Mouse (Mus musculus): ENCODE results near the gene Dchs2. TPM values are rescaled to one million over a fixed set of nuclear protein-coding genes. Genes with fewer than 3 reads are reported as not detected.

The Dchs2 gene
- polyA plus RNA-seq, 1 experiment from 2014 or later, result 0.28 TPM

- no peaks in the 10 kb centered on the region for H3K4me1 ChIP-seq (ENCODE audit: control insufficient read depth, insufficient read depth, low read length)
- H3K9ac ChIP-seq (ENCODE audit: low read depth, low read length), result peak overlapping the region; percentile 25; the same call in 1 of the 2 replicates
- H3K4me2 ChIP-seq (replicated peaks; ENCODE audit: low read depth, low read length), result peak overlapping the region; percentile 47
- ATAC-seq (ENCODE audit: low FRiP score, low TSS enrichment), result peak; percentile 93
- 4% methylated on average over 11 of the region's 11 CpGs for WGBS
- peaks cover 4% of the 10 kb centered on the region; the same call in 1 of the 2 replicates for H3K27me3 ChIP-seq (ENCODE audit: control insufficient read depth, insufficient read depth, low read length)
- no peaks in the 10 kb centered on the region for H3K36me3 ChIP-seq (ENCODE audit: control insufficient read depth, insufficient read depth, low read length)
- no peak overlapping the region for H3K27ac ChIP-seq (ENCODE audit: low read depth, low read length)
- H3K4me3 ChIP-seq (ENCODE audit: low read length), result peak overlapping the region; percentile 34
- H3K9me3 ChIP-seq (ENCODE audit: control insufficient read depth, low read length), result no peaks in the 10 kb centered on the region
Observed at GRCm38 (mm10) chr3:83286975-83287405, 159.2 kb downstream of the Dchs2 start.

GRCm38 (mm10) chr3:83288118-83288840, 160.5 kb downstream of the Dchs2 start:
- Histone ChIP-seq H3K4me1 (ENCODE audit: control insufficient read depth, insufficient read depth, low read length) (no peaks in the 10 kb centered on the region), H3K4me2 (replicated peaks; ENCODE audit: low read depth, low read length) (no peak overlapping the region), H3K9ac (ENCODE audit: low read depth, low read length) (no peak overlapping the region), H3K36me3 (ENCODE audit: control insufficient read depth, insufficient read depth, low read length) (no peaks in the 10 kb centered on the region), H3K27ac (ENCODE audit: low read depth, low read length) (no peak overlapping the region), H3K4me3 (ENCODE audit: low read length) (no peak overlapping the region), H3K27me3 (ENCODE audit: control insufficient read depth, insufficient read depth, low read length) (peaks cover 4% of the 10 kb centered on the region; the same call in 1 of the 2 replicates), H3K9me3 (ENCODE audit: control insufficient read depth, low read length) (no peaks in the 10 kb centered on the region)
- WGBS, result 49% methylated on average over 6 of the region's 6 CpGs
- peak; percentile 60; the same call in 1 of the 2 replicates for ATAC-seq (ENCODE audit: low FRiP score, low TSS enrichment)

- Histone ChIP-seq H3K4me1 (ENCODE audit: control insufficient read depth, insufficient read depth, low read length) (no peaks in the 10 kb centered on the region), H3K36me3 (ENCODE audit: control insufficient read depth, insufficient read depth, low read length) (no peaks in the 10 kb centered on the region), H3K9ac (ENCODE audit: low read depth, low read length) (no peak overlapping the region), H3K4me2 (replicated peaks; ENCODE audit: low read depth, low read length) (no peak overlapping the region), H3K9me3 (ENCODE audit: control insufficient read depth, low read length) (no peaks in the 10 kb centered on the region), H3K27me3 (ENCODE audit: control insufficient read depth, insufficient read depth, low read length) (no peaks in the 10 kb centered on the region), H3K27ac (ENCODE audit: low read depth, low read length) (no peak overlapping the region), H3K4me3 (ENCODE audit: low read length) (no peak overlapping the region)
- no peak for ATAC-seq (ENCODE audit: low FRiP score, low TSS enrichment)
Observed at GRCm38 (mm10) chr3:83290482-83290881, 162.7 kb downstream of the Dchs2 start.

- Histone ChIP-seq H3K4me2 (replicated peaks; ENCODE audit: low read depth, low read length) (no peak overlapping the region), H3K9me3 (ENCODE audit: control insufficient read depth, low read length) (no peaks in the 10 kb centered on the region), H3K9ac (ENCODE audit: low read depth, low read length) (no peak overlapping the region), H3K27me3 (ENCODE audit: control insufficient read depth, insufficient read depth, low read length) (no peaks in the 10 kb centered on the region), H3K27ac (ENCODE audit: low read depth, low read length) (no peak overlapping the region), H3K36me3 (ENCODE audit: control insufficient read depth, insufficient read depth, low read length) (no peaks in the 10 kb centered on the region), H3K4me3 (ENCODE audit: low read length) (no peak overlapping the region), H3K4me1 (ENCODE audit: control insufficient read depth, insufficient read depth, low read length) (no peaks in the 10 kb centered on the region)
- 94% methylated on average over 1 of the region's 1 CpGs for WGBS
- no peak for ATAC-seq (ENCODE audit: low FRiP score, low TSS enrichment)
Observed at GRCm38 (mm10) chr3:83290953-83291352, 163.2 kb downstream of the Dchs2 start.

GRCm38 (mm10) chr3:83299783-83300382, 172.1 kb downstream of the Dchs2 start:
- no peak overlapping the region for H3K9ac ChIP-seq (ENCODE audit: low read depth, low read length)
- no peak for ATAC-seq (ENCODE audit: low FRiP score, low TSS enrichment)

GRCm38 (mm10) chr3:83303876-83304275, 176.1 kb downstream of the Dchs2 start:
- ATAC-seq (ENCODE audit: low FRiP score, low TSS enrichment), result no peak
- Histone ChIP-seq H3K27me3 (ENCODE audit: control insufficient read depth, insufficient read depth, low read length) (no peaks in the 10 kb centered on the region), H3K4me1 (ENCODE audit: control insufficient read depth, insufficient read depth, low read length) (no peaks in the 10 kb centered on the region), H3K36me3 (ENCODE audit: control insufficient read depth, insufficient read depth, low read length) (no peaks in the 10 kb centered on the region), H3K9ac (ENCODE audit: low read depth, low read length) (no peak overlapping the region), H3K4me3 (ENCODE audit: low read length) (no peak overlapping the region), H3K4me2 (replicated peaks; ENCODE audit: low read depth, low read length) (no peak overlapping the region), H3K27ac (ENCODE audit: low read depth, low read length) (no peak overlapping the region), H3K9me3 (ENCODE audit: control insufficient read depth, low read length) (no peaks in the 10 kb centered on the region)
- WGBS, result 77% methylated on average over 5 of the region's 5 CpGs

More at GRCm38 (mm10) chr3:83299783-83300382, 172.1 kb downstream of the Dchs2 start:
- no peak overlapping the region for H3K27ac ChIP-seq (ENCODE audit: low read depth, low read length)
- no peaks in the 10 kb centered on the region for H3K36me3 ChIP-seq (ENCODE audit: control insufficient read depth, insufficient read depth, low read length)
- H3K27me3 ChIP-seq (ENCODE audit: control insufficient read depth, insufficient read depth, low read length), result no peaks in the 10 kb centered on the region
- H3K9me3 ChIP-seq (ENCODE audit: control insufficient read depth, low read length), result no peaks in the 10 kb centered on the region
- WGBS, result 51% methylated on average over 5 of the region's 5 CpGs
- H3K4me3 ChIP-seq (ENCODE audit: low read length), result no peak overlapping the region
- no peak overlapping the region for H3K4me2 ChIP-seq (replicated peaks; ENCODE audit: low read depth, low read length)
- no peaks in the 10 kb centered on the region for H3K4me1 ChIP-seq (ENCODE audit: control insufficient read depth, insufficient read depth, low read length)

- no peak overlapping the region for H3K27ac ChIP-seq (ENCODE audit: low read depth, low read length)
- H3K4me1 ChIP-seq (ENCODE audit: control insufficient read depth, insufficient read depth, low read length), result no peaks in the 10 kb centered on the region
- no peaks in the 10 kb centered on the region for H3K9me3 ChIP-seq (ENCODE audit: control insufficient read depth, low read length)
- ATAC-seq (ENCODE audit: low FRiP score, low TSS enrichment), result no peak
- WGBS, result 85% methylated on average over 3 of the region's 3 CpGs
- H3K27me3 ChIP-seq (ENCODE audit: control insufficient read depth, insufficient read depth, low read length), result no peaks in the 10 kb centered on the region
- no peaks in the 10 kb centered on the region for H3K36me3 ChIP-seq (ENCODE audit: control insufficient read depth, insufficient read depth, low read length)
- no peak overlapping the region for H3K4me3 ChIP-seq (ENCODE audit: low read length)
- no peak overlapping the region for H3K9ac ChIP-seq (ENCODE audit: low read depth, low read length)
- H3K4me2 ChIP-seq (replicated peaks; ENCODE audit: low read depth, low read length), result no peak overlapping the region
Observed at GRCm38 (mm10) chr3:83345928-83346327, 218.2 kb downstream of the Dchs2 start.

- H3K4me1 ChIP-seq (ENCODE audit: control insufficient read depth, insufficient read depth, low read length), result no peaks in the 10 kb centered on the region
Observed at GRCm38 (mm10) chr3:83368500-83369068, 240.8 kb downstream of the Dchs2 start.

GRCm38 (mm10) chr3:83369871-83370270, 242.1 kb downstream of the Dchs2 start:
- Histone ChIP-seq H3K4me1 (ENCODE audit: control insufficient read depth, insufficient read depth, low read length) (no peaks in the 10 kb centered on the region), H3K27ac (ENCODE audit: low read depth, low read length) (no peak overlapping the region), H3K27me3 (ENCODE audit: control insufficient read depth, insufficient read depth, low read length) (no peaks in the 10 kb centered on the region), H3K9ac (ENCODE audit: low read depth, low read length) (no peak overlapping the region), H3K4me2 (replicated peaks; ENCODE audit: low read depth, low read length) (no peak overlapping the region), H3K9me3 (ENCODE audit: control insufficient read depth, low read length) (no peaks in the 10 kb centered on the region), H3K36me3 (ENCODE audit: control insufficient read depth, insufficient read depth, low read length) (no peaks in the 10 kb centered on the region), H3K4me3 (ENCODE audit: low read length) (no peak overlapping the region)
- WGBS, result 86% methylated on average over 2 of the region's 2 CpGs
- no peak for ATAC-seq (ENCODE audit: low FRiP score, low TSS enrichment)

More at GRCm38 (mm10) chr3:83368500-83369068, 240.8 kb downstream of the Dchs2 start:
- no peak overlapping the region for H3K27ac ChIP-seq (ENCODE audit: low read depth, low read length)
- H3K36me3 ChIP-seq (ENCODE audit: control insufficient read depth, insufficient read depth, low read length), result no peaks in the 10 kb centered on the region
- no peak for ATAC-seq (ENCODE audit: low FRiP score, low TSS enrichment)
- no peak overlapping the region for H3K9ac ChIP-seq (ENCODE audit: low read depth, low read length)
- H3K4me3 ChIP-seq (ENCODE audit: low read length), result no peak overlapping the region
- H3K27me3 ChIP-seq (ENCODE audit: control insufficient read depth, insufficient read depth, low read length), result no peaks in the 10 kb centered on the region
- 90% methylated on average over 9 of the region's 9 CpGs for WGBS
- no peak overlapping the region for H3K4me2 ChIP-seq (replicated peaks; ENCODE audit: low read depth, low read length)
- H3K9me3 ChIP-seq (ENCODE audit: control insufficient read depth, low read length), result no peaks in the 10 kb centered on the region
